Mouse (Mus musculus) embryonic facial prominence, embryonic 14.5 days (tissue): ENCODE measurements around the gene Srpk2. TPM values are rescaled to one million over a fixed set of nuclear protein-coding genes. Genes with fewer than 3 reads are reported as not detected.
"Not testable (repeated sequence)": the region's sequence is repeated elsewhere in the genome, so short reads cannot be mapped to it uniquely, and the experiment has no call there.

Experiments used
- ATAC-seq: fragments of 200-750 bp; cut with Nextera tagmentation; 2 replicates; pipeline ENCODE4 v1.8.0; 2017; ENCODE audit warnings: low read depth, moderate number of reproducible peaks, moderate TSS enrichment
- DNase-seq: peaks from one replicate; pipeline ENCODE4 v3.0.0-alpha.2; 2015; ENCODE audit warnings: low spot score
- H3K27ac ChIP-seq: fragments of 300-500 bp; sonication (generic); replicated peaks from 2 replicates; pipeline ENCODE4 v1.5.1; 2014; ENCODE audit warnings: low read depth, mild to moderate bottlenecking, low read length, moderate library complexity
- H3K27me3 ChIP-seq: fragments of 300-500 bp; sonication (generic); replicated peaks from 2 replicates; pipeline ENCODE4 v1.6.1; 2014; ENCODE audit warnings: low read length; ENCODE audit not compliant: control insufficient read depth, insufficient read depth
- H3K36me3 ChIP-seq: fragments of 300-500 bp; sonication (generic); 2 replicates; pipeline ENCODE4 v1.6.1; 2014; ENCODE audit warnings: low read length, mixed read lengths; ENCODE audit not compliant: control insufficient read depth, insufficient read depth
- H3K4me1 ChIP-seq: fragments of 300-500 bp; sonication (generic); 2 replicates; pipeline ENCODE4 v1.6.1; 2014; ENCODE audit warnings: antibody characterized with exemption, low read length; ENCODE audit not compliant: control insufficient read depth, insufficient read depth
- H3K4me2 ChIP-seq: fragments of 300-500 bp; sonication (generic); 2 replicates; pipeline ENCODE4 v1.6.1; 2014; ENCODE audit warnings: low read depth, mild to moderate bottlenecking, low read length, moderate library complexity, mixed read lengths
- H3K4me3 ChIP-seq: fragments of 300-500 bp; sonication (generic); 2 replicates; pipeline ENCODE4 v1.5.1; 2014; ENCODE audit warnings: low read depth, mild to moderate bottlenecking, low read length
- H3K9ac ChIP-seq: fragments of 300-500 bp; sonication (generic); 2 replicates; pipeline ENCODE4 v1.6.1; 2014; ENCODE audit warnings: low read depth, mild to moderate bottlenecking, low read length, moderate library complexity, mixed read lengths
- H3K9me3 ChIP-seq: fragments of 300-500 bp; sonication (generic); 2 replicates; pipeline ENCODE4 v1.6.1; 2016; ENCODE audit warnings: low read length; ENCODE audit not compliant: control insufficient read depth
- WGBS: fragments of 180-500 bp; shearing (Covaris S2); extraction: QIAGEN DNeasy Blood & Tissue Kit; methylation state at CpG from one replicate; pipeline ENCODE4 v1.1.7; 2014; 5-methylcytosine and 5-hydroxymethylcytosine counted together
- polyA plus RNA-seq: library from polyadenylated mRNA; unstranded; fragments of >200 nt; fragmentation: Nextera tagmentation; extraction: Ambion mirVana; gene quantifications from 2 replicates; pipeline ENCODE4 v1.2.1, GENCODE M21; 2014

Gene Srpk2
- 51.2 and 57.3 TPM in 2 replicates for polyA plus RNA-seq

DNA sequence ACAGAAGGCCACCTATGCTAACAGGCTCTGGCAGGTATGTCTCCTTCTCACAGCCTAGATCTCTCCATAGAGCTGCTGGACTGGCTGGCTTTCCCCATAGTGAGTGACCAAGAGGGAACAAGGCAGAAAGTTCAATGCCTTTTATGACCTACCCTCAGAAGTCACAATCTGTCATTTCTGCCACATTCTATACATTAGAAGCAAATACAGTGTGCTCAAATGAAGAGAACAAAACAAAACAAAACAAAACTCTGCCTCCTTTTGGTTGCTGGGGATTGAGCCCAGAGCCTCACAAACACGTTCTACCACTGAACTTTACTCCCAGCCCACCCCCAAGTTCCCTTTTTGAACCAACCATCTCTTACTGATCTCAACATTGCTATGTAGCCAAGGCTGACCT is at the start of gene Srpk2:
Srpk2 (minus strand) TSS at position 101 of the 400 bp plus-strand sequence.
- Histone ChIP-seq H3K27ac (no peak within 1 kb of the TSS), H3K9ac (no peak within 1 kb of the TSS), H3K4me3 (no peak within 1 kb of the TSS), H3K36me3 (no peaks in the 10 kb centered on the region), H3K4me2 (no peak within 1 kb of the TSS), H3K27me3 (no peaks in the 10 kb centered on the region), H3K9me3 (no peaks in the 10 kb centered on the region), H3K4me1 (no peaks in the 10 kb centered on the region)
- no peak for ATAC-seq
- DNase-seq = no peak
- WGBS = 64% methylated on average over 1 of the region's 1 CpGs

DNA sequence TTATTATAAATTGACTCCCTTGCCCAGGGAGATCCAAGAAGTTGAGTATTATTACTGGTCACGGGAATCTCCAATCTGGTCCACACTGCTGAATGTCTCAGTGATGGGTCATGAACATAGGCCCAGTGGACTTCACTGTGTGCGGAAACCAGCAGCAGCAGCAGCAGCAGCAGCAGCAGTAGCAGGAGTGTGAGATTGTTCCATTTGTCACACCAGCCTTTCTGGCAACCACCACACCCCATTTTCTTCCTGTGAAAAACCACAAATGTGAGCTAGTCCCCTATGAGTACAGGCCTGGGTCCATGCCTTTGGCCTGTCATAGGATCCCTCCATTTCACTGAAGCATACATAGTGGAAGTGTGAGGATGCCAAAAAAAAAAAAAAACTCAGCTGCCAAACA is 37.5 kb upstream of the Srpk2 start:
- H3K9me3 ChIP-seq = peaks cover 7% of the 10 kb centered on the region; the same call in 1 of the 2 replicates
- H3K4me3 ChIP-seq = no peak overlapping the region
- no peak overlapping the region for H3K4me2 ChIP-seq
- no peak for ATAC-seq
- H3K27ac ChIP-seq = no peak overlapping the region
- H3K36me3 ChIP-seq = no peaks in the 10 kb centered on the region
- DNase-seq = no peak
- H3K27me3 ChIP-seq = no peaks in the 10 kb centered on the region
- 97% methylated on average over 2 of the region's 2 CpGs for WGBS
- H3K4me1 ChIP-seq = no peaks in the 10 kb centered on the region
- H3K9ac ChIP-seq = no peak overlapping the region

DNA sequence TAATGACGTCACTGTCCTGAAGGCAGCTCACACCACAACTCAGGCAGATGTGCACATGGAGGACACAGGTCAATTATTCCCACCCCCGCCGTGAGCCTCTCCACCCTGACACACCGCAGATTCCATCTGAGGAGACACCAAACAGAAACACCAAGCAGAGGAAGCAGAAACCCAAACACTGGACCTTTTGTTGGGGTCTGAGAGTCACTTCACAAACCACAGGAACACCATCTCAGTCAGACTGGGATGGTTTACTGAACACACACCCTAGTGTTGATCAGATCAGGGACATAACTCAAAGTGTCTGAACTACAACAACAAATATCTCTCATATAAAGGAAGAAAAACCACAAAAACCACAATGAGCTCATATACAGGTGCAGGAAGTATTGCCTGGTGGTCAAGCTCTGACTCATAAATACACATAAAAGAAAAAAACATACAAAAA is 34.5 kb upstream of the Srpk2 start:
- no peak overlapping the region for H3K4me3 ChIP-seq
- H3K27me3 ChIP-seq = no peaks in the 10 kb centered on the region
- no peaks in the 10 kb centered on the region for H3K36me3 ChIP-seq
- no peaks in the 10 kb centered on the region for H3K4me1 ChIP-seq
- WGBS = 62% methylated on average over 4 of the region's 4 CpGs
- DNase-seq (no peak), ATAC-seq (no peak)
- no peak overlapping the region for H3K9ac ChIP-seq
- H3K27ac ChIP-seq = no peak overlapping the region
- no peak overlapping the region for H3K4me2 ChIP-seq
- no peaks in the 10 kb centered on the region for H3K9me3 ChIP-seq

DNA sequence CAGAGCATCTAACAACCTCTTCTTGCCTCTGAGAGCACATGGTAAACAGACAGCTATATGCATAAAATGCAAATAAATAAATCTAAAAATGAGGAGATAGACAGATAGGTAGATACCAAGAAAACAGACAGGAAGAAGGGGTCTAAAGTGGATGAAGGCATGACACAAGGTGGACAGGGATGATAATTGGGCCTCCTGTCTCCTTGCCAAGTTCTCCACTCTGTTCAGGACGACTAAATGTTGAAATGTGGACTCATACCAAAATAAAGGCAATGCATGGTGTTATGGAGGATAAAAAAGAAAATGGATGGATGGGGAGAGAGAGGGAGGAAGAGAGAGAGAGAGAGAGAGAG is 33.7 kb upstream of the Srpk2 start:
- no peak for ATAC-seq
- H3K27ac ChIP-seq = no peak overlapping the region
- H3K9me3 ChIP-seq = no peaks in the 10 kb centered on the region
- H3K4me1 ChIP-seq = no peaks in the 10 kb centered on the region
- no peak for DNase-seq
- H3K27me3 ChIP-seq = no peaks in the 10 kb centered on the region
- H3K36me3 ChIP-seq = no peaks in the 10 kb centered on the region
- H3K4me3 ChIP-seq = no peak overlapping the region
- no peak overlapping the region for H3K4me2 ChIP-seq
- H3K9ac ChIP-seq = no peak overlapping the region
- WGBS = 66% methylated on average over 1 of the region's 1 CpGs

DNA sequence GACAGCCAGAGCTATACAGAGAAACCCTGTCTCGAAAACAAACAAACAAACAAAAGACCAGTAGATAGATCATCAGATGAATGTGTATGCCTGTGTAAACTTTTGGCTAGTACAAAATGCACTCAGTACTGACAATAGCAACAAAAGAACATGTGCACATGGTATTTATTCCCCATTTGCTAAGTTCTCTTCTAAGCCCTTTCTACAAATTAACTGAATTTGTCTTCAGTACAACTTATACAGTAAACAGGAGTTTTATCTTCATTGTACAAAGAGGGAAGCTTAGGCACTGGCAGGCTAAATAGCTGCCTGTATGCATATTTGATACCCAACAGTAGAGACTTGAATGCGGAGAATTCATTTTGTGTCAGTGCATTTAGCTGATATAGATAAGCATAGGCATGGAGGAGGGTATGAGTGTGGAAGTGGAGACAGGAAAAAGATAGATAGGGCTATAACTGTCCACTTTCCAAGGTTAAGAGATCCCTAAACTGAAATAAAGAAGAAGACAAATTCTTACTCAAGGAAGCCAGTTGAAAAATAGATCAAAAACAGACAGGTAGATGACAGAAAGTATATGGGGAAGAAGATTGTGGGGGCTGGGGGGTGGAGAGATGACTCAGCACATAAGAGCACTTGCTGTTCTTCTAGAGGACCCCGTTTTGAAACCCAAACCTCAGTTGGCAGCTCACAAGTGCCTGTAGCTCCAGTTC is 33.2 kb upstream of the Srpk2 start:
- Histone ChIP-seq H3K27me3 (no peaks in the 10 kb centered on the region), H3K4me1 (no peaks in the 10 kb centered on the region), H3K4me2 (no peak overlapping the region), H3K36me3 (no peaks in the 10 kb centered on the region), H3K9ac (no peak overlapping the region), H3K27ac (no peak overlapping the region), H3K4me3 (no peak overlapping the region), H3K9me3 (no peaks in the 10 kb centered on the region)
- WGBS = 72% methylated on average over 3 of the region's 3 CpGs
- ATAC-seq (no peak), DNase-seq (no peak)

DNA sequence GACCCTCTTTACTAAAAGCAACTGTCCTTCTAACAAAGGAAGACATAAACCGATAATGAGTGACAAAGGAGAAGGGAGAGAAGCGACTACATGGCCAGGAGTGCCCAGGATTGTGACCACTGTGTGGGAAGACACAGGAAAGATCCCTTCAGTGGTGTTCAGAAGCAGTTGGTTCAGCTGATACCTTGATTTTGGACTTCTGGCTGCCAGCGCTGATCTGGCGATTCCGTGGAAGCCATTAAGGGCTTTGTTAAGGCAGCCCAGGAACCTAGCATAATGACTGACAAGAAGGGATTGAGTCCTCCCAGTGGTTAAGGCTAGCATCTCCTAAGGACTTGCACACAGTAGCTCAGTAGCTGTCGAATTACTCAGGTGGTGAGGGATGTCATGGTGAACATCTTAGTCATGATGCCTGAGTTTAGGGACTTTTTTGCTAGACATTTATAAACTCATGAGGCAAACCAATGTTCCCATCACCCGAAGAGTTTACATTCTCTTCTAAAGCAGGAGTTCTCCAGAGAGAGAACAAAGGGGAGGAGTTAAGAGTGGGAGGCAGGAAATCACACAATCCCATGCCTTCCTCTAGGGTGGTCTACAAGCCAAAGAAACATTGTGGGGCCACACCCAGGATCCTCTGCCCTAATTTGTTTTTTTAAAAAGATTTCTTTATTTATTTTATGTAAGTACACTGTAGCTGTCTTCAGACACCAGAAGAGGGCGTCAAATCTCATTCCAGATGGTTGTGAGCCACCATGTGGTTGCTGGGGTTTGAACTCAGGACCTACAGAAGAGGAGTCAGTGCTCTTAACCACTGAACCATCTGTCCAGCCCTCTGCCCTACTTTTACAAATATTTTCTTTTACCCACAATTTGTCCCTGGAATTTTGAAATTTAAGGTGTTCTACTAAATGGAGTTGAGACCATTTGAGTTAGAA is 29.3 kb upstream of the Srpk2 start:
- ATAC-seq = no peak
- Histone ChIP-seq H3K27ac (no peak overlapping the region), H3K36me3 (peaks cover 20% of the 10 kb centered on the region), H3K9ac (no peak overlapping the region), H3K4me1 (no peaks in the 10 kb centered on the region), H3K9me3 (peaks cover 17% of the 10 kb centered on the region), H3K27me3 (no peaks in the 10 kb centered on the region), H3K4me3 (no peak overlapping the region), H3K4me2 (no peak overlapping the region)
- WGBS = 89% methylated on average over 8 of the region's 8 CpGs
- no peak for DNase-seq

DNA sequence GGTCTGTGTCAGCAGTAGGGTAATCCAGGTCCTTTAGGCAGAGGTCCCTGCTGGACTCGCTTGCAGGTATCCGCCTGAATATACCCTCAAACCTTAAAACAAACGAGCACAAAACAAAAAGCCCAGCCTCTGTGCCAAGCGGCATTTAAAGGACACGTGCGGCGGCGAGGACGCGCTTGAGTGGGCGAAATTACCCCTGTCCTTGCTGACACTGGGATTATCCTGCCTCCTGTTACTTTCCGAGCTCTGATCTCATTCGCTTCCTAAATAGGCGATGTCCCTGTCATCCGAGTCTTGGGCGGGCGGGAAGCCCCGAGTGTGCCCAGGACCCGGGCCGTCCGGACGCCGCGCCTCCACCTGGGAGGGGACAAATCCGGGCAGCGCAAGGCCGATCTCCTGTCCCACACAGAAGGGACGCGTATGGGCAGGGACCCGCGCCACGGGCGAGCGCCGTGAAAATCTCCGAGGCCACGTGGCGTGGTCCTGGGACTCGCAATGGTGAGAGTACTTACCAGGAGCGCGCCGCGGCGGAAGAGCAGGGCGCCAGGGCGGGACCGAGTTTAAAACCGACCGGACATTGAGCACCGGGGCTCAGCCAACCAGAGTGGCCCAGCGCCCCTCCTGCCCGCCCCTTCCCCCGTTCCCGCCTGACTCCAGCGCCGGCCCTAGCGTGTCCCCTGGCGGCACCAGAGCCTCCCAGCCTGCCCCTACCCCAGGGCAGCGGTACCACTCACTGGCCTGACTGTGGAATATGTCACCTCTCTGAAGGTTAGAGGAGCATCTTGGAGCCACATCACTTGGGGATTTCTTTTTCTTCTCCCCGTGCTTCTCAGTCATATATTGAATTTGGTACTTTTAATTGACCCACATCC is 27.9 kb upstream of the Srpk2 start:
- ATAC-seq (peak; percentile 99), DNase-seq (peak; percentile 80)
- H3K4me1 ChIP-seq = no peaks in the 10 kb centered on the region
- peaks cover 25% of the 10 kb centered on the region for H3K9me3 ChIP-seq
- peaks cover 30% of the 10 kb centered on the region for H3K36me3 ChIP-seq
- peak overlapping the region; percentile 71 for H3K4me2 ChIP-seq
- H3K27me3 ChIP-seq = no peaks in the 10 kb centered on the region
- H3K9ac ChIP-seq = peak overlapping the region; percentile 79
- H3K4me3 ChIP-seq = peak overlapping the region; percentile 72
- peak overlapping the region; percentile 76 for H3K27ac ChIP-seq
- WGBS = 4% methylated on average over 34 of the region's 60 CpGs

DNA sequence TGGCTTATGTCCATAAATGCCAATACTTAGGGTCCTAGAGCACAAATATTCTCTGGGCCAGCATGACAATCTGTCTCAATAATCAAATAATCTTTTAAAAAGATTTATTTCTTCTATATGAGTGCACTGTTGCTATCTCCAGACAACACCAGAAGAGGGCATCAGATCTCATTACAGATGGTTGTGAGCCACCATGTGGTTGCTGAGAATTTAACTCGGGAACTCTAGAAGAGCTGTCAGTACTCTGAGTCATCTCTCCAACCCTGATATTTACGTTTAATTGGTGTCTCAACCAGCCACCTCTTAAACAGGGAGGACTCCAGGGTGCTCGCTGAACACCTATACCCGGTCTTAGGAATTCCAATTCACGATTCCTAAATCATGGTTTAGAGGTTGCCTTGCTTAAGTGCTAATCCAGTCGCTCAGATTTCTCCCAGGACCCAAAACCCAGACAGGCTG is 27.3 kb upstream of the Srpk2 start:
- Histone ChIP-seq H3K4me2 (peak overlapping the region; percentile 71), H3K9me3 (peaks cover 32% of the 10 kb centered on the region), H3K4me3 (peak overlapping the region; percentile 72), H3K9ac (peak overlapping the region; percentile 79), H3K27ac (peak overlapping the region; percentile 76; the same call in 1 of the 2 replicates), H3K36me3 (peaks cover 37% of the 10 kb centered on the region)
- H3K27me3 ChIP-seq, ATAC-seq, H3K4me1 ChIP-seq, DNase-seq: not testable (repeated sequence)
- WGBS = 53% methylated on average over 6 of the region's 6 CpGs
